Mouse (Mus musculus): ENCODE data around the gene Fcho1.

GRCm38 (mm10) chr8:71725122-71725924 lies at the start of gene Fcho1:
- no peak for TF ChIP-seq POLR2A (IDR thresholded peaks at IDR 0.05; ENCODE audit: borderline replicate concordance, extremely low read depth, low read depth, low read length)
- no peak for TF ChIP-seq CTCF (IDR thresholded peaks at IDR 0.05; ENCODE audit: insufficient read depth, low read length)

Data from lung, adult 2 months (tissue).